Mouse (Mus musculus): ENCODE data around the gene Zfp84.
"Not testable (repeated sequence)": the region's sequence is repeated elsewhere in the genome, so short reads cannot be mapped to it uniquely, and the experiment has no call there.

The Zfp84 gene

GRCm38 (mm10) chr7:29768090-29768900 is at the start of gene Zfp84:
Zfp84 (plus strand) TSS chr7:29768552.
- DNase-seq = peak; percentile 90 to 94

DNA sequence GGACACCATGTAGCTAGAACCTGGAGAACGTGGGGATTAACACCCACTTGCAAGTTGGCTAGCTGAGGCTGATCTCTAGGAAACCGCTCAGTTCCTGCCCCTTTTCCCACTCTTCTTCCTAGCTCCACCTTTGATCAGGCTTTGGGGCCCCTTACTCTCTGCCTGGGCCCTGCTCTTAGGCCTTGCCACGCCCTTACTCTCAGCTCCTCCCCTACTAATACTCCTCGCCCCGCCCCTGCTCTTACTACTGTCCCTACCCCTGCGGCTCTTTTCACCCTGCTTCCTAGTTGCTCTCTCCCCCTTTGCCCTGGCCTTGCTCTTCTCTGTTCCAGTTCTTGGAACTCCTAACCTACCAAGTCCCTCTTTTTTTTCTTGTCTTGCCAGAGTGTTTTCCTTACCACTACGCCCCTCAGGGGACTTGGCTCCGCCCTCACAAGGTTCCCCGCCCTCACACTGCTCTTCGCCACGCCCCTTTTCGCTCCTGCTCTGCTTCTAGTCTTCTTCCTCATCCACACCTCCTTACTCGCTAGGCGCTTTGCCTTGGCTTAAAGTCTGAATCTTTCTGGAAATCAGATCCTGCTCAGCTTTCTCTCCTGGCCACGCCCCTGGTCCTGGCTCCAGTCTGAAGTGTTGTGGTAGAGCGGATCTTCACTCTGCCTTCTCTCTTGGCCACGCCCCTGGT is 42.8 kb upstream of the Zfp84 start:
- not testable (repeated sequence) for DNase-seq

DNA sequence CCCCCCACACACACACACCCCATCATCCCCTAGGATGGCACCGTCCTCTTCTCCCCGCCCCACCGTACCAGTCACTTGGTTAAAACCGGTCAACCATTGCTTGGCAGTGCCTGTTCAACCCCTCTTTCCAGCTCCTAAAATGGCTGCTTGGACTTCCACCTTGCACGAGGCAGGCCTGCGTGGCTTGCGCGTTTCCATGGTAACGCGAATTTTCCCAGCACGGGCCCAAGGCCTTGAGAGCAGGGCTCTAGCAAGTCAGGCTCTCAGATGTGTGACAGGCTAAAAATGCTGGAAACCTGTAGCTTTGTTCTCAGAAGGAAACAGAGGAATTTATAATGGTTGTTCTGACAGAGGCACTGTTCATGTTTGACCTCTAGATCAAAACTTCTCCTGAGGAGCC is 41.5 kb upstream of the Zfp84 start, which contains the start of gene Catsperg2:
Gene Catsperg2 (minus strand): TSS at position 173 of the 400 bp plus-strand sequence.
- DNase-seq = not testable (repeated sequence)

DNA sequence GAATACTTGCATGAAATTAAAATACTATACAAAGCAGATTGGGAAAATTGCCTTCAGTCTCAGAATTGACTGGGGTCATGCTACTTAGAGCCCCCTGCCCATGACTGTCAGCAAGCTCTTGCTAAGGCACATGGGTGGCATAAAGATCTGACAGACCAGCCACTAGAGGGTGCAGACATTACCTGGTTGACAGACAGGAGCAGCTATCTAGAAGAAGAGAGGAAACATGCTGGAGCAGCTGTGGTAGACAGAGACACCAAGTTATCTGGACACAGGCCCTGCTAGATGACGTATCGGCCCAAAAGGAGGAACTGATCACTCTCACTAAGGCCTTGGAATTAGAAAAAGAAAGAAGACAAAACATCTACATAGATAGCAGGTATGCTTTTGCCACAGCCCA is 40.3 kb upstream of the Zfp84 start:
- DNase-seq = peak in 1 of 2 experiments; percentile 7

GRCm38 (mm10) chr7:29742258-29742657 is 26.1 kb upstream of the Zfp84 start:
- DNase-seq = no peak

- DNase-seq = no peak
Observed at GRCm38 (mm10) chr7:29760476-29760875, 7.9 kb upstream of the Zfp84 start.

DNA sequence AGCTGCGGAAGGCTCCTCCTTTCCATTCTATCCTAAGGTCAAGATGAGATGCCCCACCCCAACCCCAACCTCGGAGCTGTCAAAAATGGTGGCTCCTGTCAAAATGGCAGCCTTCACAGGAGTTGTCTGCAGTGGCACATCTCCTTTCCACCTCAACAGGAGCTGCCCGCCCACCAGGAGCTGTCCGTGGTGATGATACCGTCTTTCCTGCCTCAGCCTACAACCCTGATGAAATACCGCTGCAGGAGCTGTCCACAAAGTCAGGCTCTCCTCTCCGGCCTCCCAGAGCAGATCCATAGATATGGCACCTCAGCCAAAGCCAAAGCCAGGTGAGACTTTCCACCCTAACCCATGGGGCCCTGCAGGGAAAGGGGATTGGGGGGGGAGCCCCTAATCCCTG is 3.6 kb upstream of the Zfp84 start:
- no peak for DNase-seq

- peak; percentile 88 to 91 for DNase-seq
Observed at GRCm38 (mm10) chr7:29767058-29767686, 1.2 kb upstream of the Zfp84 start.

DNA sequence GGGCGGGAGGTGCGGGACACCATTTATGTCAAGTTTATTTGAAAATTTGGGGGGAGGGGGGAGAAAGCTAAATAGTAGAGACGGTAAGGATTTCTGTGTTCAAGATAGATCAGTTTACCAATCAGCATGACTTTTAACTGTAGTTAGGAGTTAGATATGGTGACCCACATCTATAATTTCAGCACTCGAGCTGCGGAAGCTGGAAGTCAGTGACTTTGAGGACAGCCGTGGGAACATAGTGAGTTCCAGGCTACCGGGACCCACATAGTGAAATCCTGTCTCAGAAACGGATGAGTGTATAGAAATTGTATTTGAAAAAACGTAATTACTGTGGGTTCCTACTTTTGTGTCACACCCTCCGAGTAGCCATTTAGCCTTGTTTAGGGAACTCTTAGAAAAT is 628 bp downstream of the Zfp84 start:
- DNase-seq = no peak

GRCm38 (mm10) chr7:29773503-29773902 is 5.2 kb downstream of the Zfp84 start:
- DNase-seq = no peak

DNA sequence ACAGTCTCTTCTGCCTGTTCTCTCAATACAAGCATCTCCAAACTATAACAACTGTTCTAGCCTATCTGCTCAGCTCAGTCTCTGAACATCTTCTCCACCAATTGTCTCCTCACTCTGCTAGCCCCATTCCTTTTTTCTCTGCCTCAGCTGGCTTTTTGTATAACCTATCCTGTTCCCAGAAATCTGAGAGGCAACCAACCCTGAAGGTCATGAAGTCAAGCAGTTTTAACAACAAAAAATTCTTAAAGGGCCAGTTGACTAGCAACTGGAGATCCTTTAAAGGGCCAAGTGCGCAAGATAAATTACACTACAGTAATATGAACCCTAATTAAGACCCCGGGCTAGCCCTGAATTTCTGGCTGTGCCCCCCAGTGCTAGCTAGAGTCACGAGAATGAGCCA is 6.0 kb downstream of the Zfp84 start:
- DNase-seq = no peak

DNA sequence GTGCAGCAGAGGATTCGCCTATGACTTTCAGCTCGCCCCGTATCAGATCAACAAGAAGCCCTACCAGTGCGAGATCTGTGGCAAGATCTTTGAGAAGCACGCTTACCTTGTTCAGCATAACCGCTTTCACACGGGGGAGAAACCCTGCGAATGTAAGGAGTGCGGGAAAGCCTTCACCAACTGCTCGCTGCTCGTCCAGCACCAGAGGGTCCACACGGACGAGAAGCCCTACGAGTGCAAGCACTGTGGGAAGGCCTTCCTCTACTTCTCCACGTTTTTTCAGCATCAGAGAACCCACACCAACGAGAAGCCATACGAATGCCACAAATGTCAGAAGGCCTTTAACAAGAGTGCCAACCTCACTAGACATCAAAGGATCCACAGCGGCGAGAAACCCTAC is 8.2 kb downstream of the Zfp84 start:
- DNase-seq = no peak

- DNase-seq = no peak
Observed at GRCm38 (mm10) chr7:29777372-29777771, 9.0 kb downstream of the Zfp84 start.

DNA sequence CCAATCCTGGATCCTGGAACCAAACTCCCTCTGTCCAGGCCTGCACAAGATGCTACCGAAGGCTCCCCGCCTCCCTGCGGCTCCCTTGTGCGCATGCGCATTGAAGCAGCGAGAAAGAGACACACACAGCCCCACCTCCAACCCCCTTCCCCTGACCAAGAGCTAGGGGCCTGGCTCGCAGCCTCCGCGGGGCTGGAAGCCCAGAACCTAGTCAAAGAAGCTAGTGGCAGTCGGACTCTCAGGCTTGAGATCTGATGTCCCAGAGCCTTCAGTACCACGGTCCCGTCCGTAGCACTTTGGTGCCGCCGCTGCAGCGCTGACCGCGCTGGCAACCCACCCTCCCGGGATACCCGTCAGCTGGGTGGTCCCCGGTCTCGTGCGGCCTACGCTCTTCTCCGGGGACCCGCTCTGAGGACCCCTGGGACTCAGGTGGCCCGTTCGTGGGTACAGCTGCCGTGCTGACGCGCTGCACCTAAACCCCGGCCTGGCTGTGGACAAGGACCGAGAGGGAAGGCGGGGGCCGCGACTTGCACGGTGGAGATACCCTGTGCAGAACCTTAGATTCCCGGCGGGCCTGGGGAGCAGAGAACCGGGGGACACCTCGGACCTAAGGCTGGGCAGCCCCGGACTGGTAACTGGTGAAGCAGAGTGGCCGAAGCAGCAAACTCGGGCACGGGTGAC is 15.7 kb downstream of the Zfp84 start, which contains the start of gene Zfp30:
Gene Zfp30 (plus strand): TSS at position 128 of the 681 bp plus-strand sequence.
- peak; percentile 86 to 93 for DNase-seq

DNA sequence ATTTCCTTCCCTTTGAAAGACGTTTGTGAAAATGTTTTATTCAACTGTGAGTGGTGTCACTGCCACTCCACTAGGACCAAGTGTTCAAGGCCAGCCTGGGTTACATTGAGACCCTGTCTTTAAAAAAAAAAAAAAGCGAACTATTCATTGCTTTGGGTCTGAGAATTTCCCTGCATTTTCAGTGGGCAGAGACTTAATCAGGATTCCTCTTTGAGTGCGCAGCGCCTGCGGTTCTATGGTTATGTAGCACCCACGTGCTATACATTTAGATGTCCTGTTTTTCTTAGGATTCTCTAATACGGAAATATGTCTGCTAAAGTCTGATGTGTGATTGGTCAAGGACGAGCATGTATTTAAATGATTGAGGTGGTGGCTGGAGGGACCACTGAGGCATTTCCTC is 16.7 kb downstream of the Zfp84 start:
- DNase-seq = no peak

- DNase-seq = no peak
Observed at GRCm38 (mm10) chr7:29785888-29786287, 17.5 kb downstream of the Zfp84 start.

- DNase-seq = peak in 1 of 2 experiments; percentile 33
Observed at GRCm38 (mm10) chr7:29792906-29793305, 24.6 kb downstream of the Zfp84 start.

GRCm38 (mm10) chr7:29807046-29807445 is 38.7 kb downstream of the Zfp84 start:
- no peak for DNase-seq

- DNase-seq = no peak
Observed at GRCm38 (mm10) chr7:29812244-29812643, 43.9 kb downstream of the Zfp84 start.

- no peak for DNase-seq
Observed at GRCm38 (mm10) chr7:29814381-29814780, 46.0 kb downstream of the Zfp84 start.

DNA sequence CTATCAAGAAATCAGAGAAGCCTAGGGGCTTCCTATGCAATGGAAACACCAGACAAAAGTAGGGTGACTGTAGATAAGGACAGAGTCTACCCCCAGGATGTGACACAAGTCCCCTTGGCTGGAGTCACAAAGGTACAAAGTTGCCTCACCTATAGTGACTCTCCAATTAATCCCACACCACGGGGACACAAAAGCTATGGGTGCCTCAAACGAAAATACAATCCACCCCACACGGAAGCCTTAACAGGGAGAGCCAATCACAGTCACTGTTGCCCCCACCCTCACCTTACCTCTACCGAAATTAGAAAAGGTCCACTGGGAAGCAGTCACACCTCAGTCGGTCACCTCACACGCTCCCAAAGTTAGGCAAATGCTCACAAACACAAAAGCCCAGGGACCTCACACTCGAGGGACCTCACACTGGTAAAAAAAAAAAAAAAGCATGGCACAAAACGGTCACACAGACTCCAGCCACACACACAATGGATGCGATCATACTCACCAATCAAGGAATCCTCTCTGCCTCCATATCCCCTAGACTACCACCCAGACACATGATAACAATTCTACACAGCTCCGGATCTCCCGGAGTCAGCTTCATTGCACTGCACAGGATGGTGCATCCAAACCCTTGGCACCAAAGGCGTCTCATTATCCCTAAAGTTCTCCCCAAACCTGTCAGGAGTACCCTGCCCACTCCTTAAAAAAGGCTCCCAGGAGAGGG is 46.9 kb downstream of the Zfp84 start:
- no peak for DNase-seq

GRCm38 (mm10) chr7:29815910-29816429 is 47.6 kb downstream of the Zfp84 start, which contains the start of gene Zfp790:
Zfp790 (plus strand) TSS chr7:29816114.
- peak; percentile 91 to 95 for DNase-seq

Measured in kidney, postnatal 25 days (tissue).